ENCODE assay signal across 17 mouse cellular contexts in the genomic region with DNA sequence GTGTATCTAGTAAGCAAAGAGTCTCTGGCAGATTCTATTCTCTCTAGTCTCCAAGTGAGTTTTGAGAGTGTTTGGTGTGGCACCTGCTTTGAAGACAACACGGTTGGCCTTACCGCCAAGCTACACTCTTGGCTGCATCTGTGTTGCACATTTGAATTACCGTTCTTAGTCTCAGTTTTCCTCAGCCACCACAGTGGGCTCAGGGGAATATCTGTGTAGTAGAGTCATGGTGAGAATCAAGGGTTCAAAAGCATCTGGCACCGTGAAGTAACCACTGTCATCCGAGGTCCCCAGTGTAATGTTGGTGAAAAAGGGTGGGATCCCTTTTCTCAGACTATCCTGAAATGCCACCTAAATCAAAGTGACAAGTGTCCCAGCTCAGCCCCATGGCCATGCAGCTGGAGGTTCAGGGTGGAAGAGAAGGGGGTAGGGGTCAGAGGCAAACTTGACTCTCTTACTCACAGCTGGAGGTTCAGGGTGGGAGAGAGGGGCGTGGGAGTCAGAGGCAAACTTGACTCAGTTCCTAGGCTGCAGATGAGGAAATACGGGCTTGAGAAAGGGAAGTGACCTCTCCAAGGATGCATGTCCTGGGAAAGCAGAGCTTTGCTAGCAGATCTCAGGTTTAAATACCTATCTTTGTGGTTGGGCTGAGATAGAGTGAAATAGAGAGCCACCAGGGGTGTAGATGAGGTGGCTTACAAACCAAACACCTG. TPM values are rescaled to one million over a fixed set of nuclear protein-coding genes. Genes with fewer than 3 reads are reported as not detected.
A peak's percentile ranks its signal among the peaks of the same experiment; 100 is the strongest.
DNase-seq lines count a peak whose midpoint lies in the region; ATAC-seq and TF ChIP-seq lines count a peak whose summit lies in the region.
"Had no signal": no experiment of that assay in that cellular context is flagged by ENCODE, and none has a peak within 500 bp of the region (broad histone marks: within the 10 kb centered on the region; RNA-seq: fewer than 3 reads in every experiment).

No protein-coding gene starts in this region.

- TF ChIP-seq CTCF in CH12.LX (conservative IDR thresholded peaks at IDR 0.05 in 1 of 2, IDR thresholded peaks at IDR 0.05 in 1 of 2; ENCODE audit: low read depth in 2 of 2, low read length in 2 of 2): 0 out of 4 replicates have a peak, but pooled peaks of 1 of the 2 experiments have one; percentile 0
- TF ChIP-seq CTCF in intestine, postnatal 0 days (IDR thresholded peaks at IDR 0.05; ENCODE audit: low read depth): no peak

- H3K4me3 ChIP-seq in heart, embryonic 12.5 days: peak overlapping the region; percentile 35; the same call in 1 of the 2 replicates
- no peak overlapping the region for H3K4me3 ChIP-seq in limb, embryonic 13.5 days
- H3K4me3 ChIP-seq in limb, embryonic 10.5 days: no peak overlapping the region
- H3K4me3 ChIP-seq in CH12.LX (replicated peaks in 1 of 3; ENCODE audit: low read depth in 2 of 3, low read length in 2 of 3, poor library complexity in 1 of 3): peak overlapping the region; percentile 59 to 81 (median 70)
- H3K4me3 ChIP-seq in intestine, postnatal 0 days (ENCODE audit: low read depth, low read length): no peak overlapping the region
- H3K4me3 ChIP-seq: left cerebral cortex, adult 2 months; liver, embryonic 15.5 days had no signal

- no peak overlapping the region for H3K27ac ChIP-seq in heart, embryonic 12.5 days (ENCODE audit: poor library complexity, severe bottlenecking)
- no peak overlapping the region for H3K27ac ChIP-seq in limb, embryonic 13.5 days
- H3K27ac ChIP-seq in limb, embryonic 10.5 days: no peak overlapping the region
- peak overlapping the region; percentile 78 for H3K27ac ChIP-seq in CH12.LX (ENCODE audit: insufficient read depth, low read depth)
- no peak overlapping the region for H3K27ac ChIP-seq in intestine, postnatal 0 days (ENCODE audit: low read depth, low read length)
- H3K27ac ChIP-seq: hindbrain, embryonic 13.5 days; left cerebral cortex, adult 2 months; limb, embryonic 12.5 days; liver, embryonic 15.5 days had no signal

- WGBS in heart, embryonic 12.5 days: 69% methylated on average over 7 of the region's 7 CpGs
- 82% methylated on average over 7 of the region's 7 CpGs for WGBS in limb, embryonic 13.5 days
- 85% methylated on average over 7 of the region's 7 CpGs for WGBS in limb, embryonic 10.5 days
- 82% methylated on average over 7 of the region's 7 CpGs for WGBS in intestine, postnatal 0 days

- ATAC-seq in heart, embryonic 12.5 days (ENCODE audit: insufficient number of reproducible peaks, low FRiP score): no peak
- no peak for ATAC-seq in limb, embryonic 13.5 days (ENCODE audit: low FRiP score, low read depth)
- ATAC-seq in intestine, postnatal 0 days: no peak
- ATAC-seq: forebrain, embryonic 14.5 days had no signal

- TF ChIP-seq EP300 in CH12.LX (IDR thresholded peaks at IDR 0.05; ENCODE audit: low read length): peak; percentile 87

- H3K4me1 ChIP-seq in heart, embryonic 12.5 days (replicated peaks): peaks cover 12% of the 10 kb centered on the region
- peaks cover 9% of the 10 kb centered on the region; the same call in 1 of the 2 replicates for H3K4me1 ChIP-seq in limb, embryonic 13.5 days
- peaks cover 10% of the 10 kb centered on the region for H3K4me1 ChIP-seq in limb, embryonic 10.5 days
- peaks cover 21 to 41% of the 10 kb centered on the region in 2 experiments for H3K4me1 ChIP-seq in CH12.LX (ENCODE audit: control insufficient read depth in 1 of 2, insufficient read depth in 2 of 2)
- no peaks in the 10 kb centered on the region for H3K4me1 ChIP-seq in intestine, postnatal 0 days (replicated peaks; ENCODE audit: control insufficient read depth, insufficient read depth, low read length)
- H3K4me1 ChIP-seq: liver, embryonic 15.5 days had no signal

- dilution Hi-C loops in CH12.LX (cut with MboI; ENCODE audit: extremely low pct_ligation_motif_present, extremely low pct_unique_long_range_greater_than_20kb, low sequenced_read_pairs): no loop called here

- peaks cover 51% of the 10 kb centered on the region for H3K27me3 ChIP-seq in heart, embryonic 12.5 days (replicated peaks)
- H3K27me3 ChIP-seq in limb, embryonic 13.5 days: peaks cover 34% of the 10 kb centered on the region
- H3K27me3 ChIP-seq in limb, embryonic 10.5 days (ENCODE audit: low read depth, poor library complexity, severe bottlenecking): peaks cover 29% of the 10 kb centered on the region
- H3K27me3 ChIP-seq in CH12.LX (replicated peaks): no peaks in the 10 kb centered on the region
- peaks cover 10% of the 10 kb centered on the region; the same call in 1 of the 2 replicates for H3K27me3 ChIP-seq in intestine, postnatal 0 days (replicated peaks; ENCODE audit: control insufficient read depth, insufficient read depth, low read length)

- no peak overlapping the region for H3K9ac ChIP-seq in heart, embryonic 12.5 days
- H3K9ac ChIP-seq in limb, embryonic 13.5 days: no peak overlapping the region
- peak overlapping the region; percentile 39 for H3K9ac ChIP-seq in CH12.LX (ENCODE audit: insufficient read depth, low read depth)
- no peak overlapping the region for H3K9ac ChIP-seq in intestine, postnatal 0 days (ENCODE audit: low read depth, low read length)
- H3K9ac ChIP-seq: limb, embryonic 12.5 days; liver, embryonic 15.5 days had no signal

- H3K79me2 ChIP-seq in CH12.LX (replicated peaks; ENCODE audit: control insufficient read depth, extremely low read depth, insufficient read depth, poor library complexity, severe bottlenecking): peaks cover 9% of the 10 kb centered on the region

- in situ Hi-C loops in CH12.LX (cut with MboI; ENCODE audit: low pct_ligation_motif_present, low pct_unique_long_range_greater_than_20kb, low sequenced_read_pairs): no loop called here

- H3K36me3 ChIP-seq in heart, embryonic 12.5 days: no peaks in the 10 kb centered on the region
- H3K36me3 ChIP-seq in limb, embryonic 13.5 days: no peaks in the 10 kb centered on the region
- H3K36me3 ChIP-seq in limb, embryonic 10.5 days: no peaks in the 10 kb centered on the region
- peaks cover 3 to 30% of the 10 kb centered on the region in 2 experiments for H3K36me3 ChIP-seq in CH12.LX (replicated peaks in 1 of 2; ENCODE audit: control insufficient read depth in 1 of 2, insufficient read depth in 1 of 2, low read length in 1 of 2)
- H3K36me3 ChIP-seq in intestine, postnatal 0 days (ENCODE audit: control insufficient read depth, insufficient read depth): no peaks in the 10 kb centered on the region
- H3K36me3 ChIP-seq: hindbrain, embryonic 13.5 days; limb, embryonic 12.5 days; liver, embryonic 15.5 days had no signal

- no peak for DNase-seq in heart, adult 11 months
- DNase-seq in limb, embryonic 10.5 days (ENCODE audit: low spot score): no peak
- peak; percentile 90 for DNase-seq in CH12.LX (ENCODE audit: extremely low read depth)
- DNase-seq in embryo, embryonic 11 days: no peak
- DNase-seq: cerebellum, adult 11-12 months; lung, postnatal 36 days; midbrain, embryonic 14.5 days; right cerebral cortex, postnatal 14 days; thymus, postnatal 36 days had no signal

- H3K9me3 ChIP-seq in heart, embryonic 12.5 days (replicated peaks): no peaks in the 10 kb centered on the region
- no peaks in the 10 kb centered on the region for H3K9me3 ChIP-seq in limb, embryonic 13.5 days
- no peaks in the 10 kb centered on the region for H3K9me3 ChIP-seq in limb, embryonic 10.5 days (replicated peaks)
- no peaks in the 10 kb centered on the region for H3K9me3 ChIP-seq in CH12.LX (replicated peaks; ENCODE audit: low read length)
- no peaks in the 10 kb centered on the region for H3K9me3 ChIP-seq in intestine, postnatal 0 days (ENCODE audit: control insufficient read depth)
- H3K9me3 ChIP-seq: hindbrain, embryonic 13.5 days; limb, embryonic 12.5 days; liver, embryonic 15.5 days had no signal

- no peak; the same call in 1 of the 2 replicates for TF ChIP-seq POLR2A in CH12.LX (IDR thresholded peaks at IDR 0.05; ENCODE audit: low read depth, low read length)

- peak overlapping the region; percentile 73; the same call in 1 of the 2 replicates for H3K4me2 ChIP-seq in heart, embryonic 12.5 days
- peak overlapping the region; percentile 50; the same call in 1 of the 2 replicates for H3K4me2 ChIP-seq in limb, embryonic 13.5 days (replicated peaks)
- peak overlapping the region; percentile 94 for H3K4me2 ChIP-seq in CH12.LX (ENCODE audit: insufficient read depth, low read depth, poor library complexity, severe bottlenecking)
- peak overlapping the region; percentile 58; the same call in 1 of the 2 replicates for H3K4me2 ChIP-seq in intestine, postnatal 0 days (replicated peaks; ENCODE audit: low read depth)

- TF ChIP-seq RAD21 in CH12.LX (IDR thresholded peaks at IDR 0.05; ENCODE audit: low read depth, low read length): no peak; the same call in 1 of the 2 replicates

RNA-seq across cellular contexts. Expression of gene Ciita, which starts 9.1 kb away (rescaled TPM):
- polyA plus RNA-seq in heart, embryonic 12.5 days (2016; fragmentation: Nextera tagmentation; extraction: Ambion mirVana): 0.17 and 0.62 TPM in 2 replicates
- 0.37 and 0.40 TPM in 2 replicates for polyA plus RNA-seq in limb, embryonic 13.5 days (2015; fragmentation: Nextera tagmentation; extraction: Ambion mirVana)
- 0.09 and 0.19 TPM in 2 replicates for polyA plus RNA-seq in limb, embryonic 10.5 days (2016; fragmentation: Nextera tagmentation; extraction: Ambion mirVana)
- 32.7 and 39.8 TPM in 2 replicates for total RNA-seq in CH12.LX (2012; rRNA removed)
- 38.8 and 39.1 TPM in 2 replicates for total RNA-seq in CH12.LX (2014; rRNA removed)
- polyA plus RNA-seq in CH12.LX (2012; ENCODE audit: insufficient read length, low read depth): 62.3 and 69.6 TPM in 2 replicates
- polyA plus RNA-seq in intestine, postnatal 0 days (2015; fragmentation: Nextera tagmentation; extraction: Ambion mirVana): 0.42 and 0.64 TPM in 2 replicates

RNA-seq across cellular contexts. Expression of gene Tvp23a, which starts 41.8 kb away (rescaled TPM):
- 6.5 and 6.7 TPM in 2 replicates for polyA plus RNA-seq in heart, embryonic 12.5 days (2016; fragmentation: Nextera tagmentation; extraction: Ambion mirVana)
- polyA plus RNA-seq in limb, embryonic 13.5 days (2015; fragmentation: Nextera tagmentation; extraction: Ambion mirVana): 22.5 and 23.2 TPM in 2 replicates
- 15.9 and 22.7 TPM in 2 replicates for polyA plus RNA-seq in limb, embryonic 10.5 days (2016; fragmentation: Nextera tagmentation; extraction: Ambion mirVana)
- total RNA-seq in CH12.LX (2012; rRNA removed) (0.63 and 0.68 TPM in 2 replicates), CH12.LX (2014; rRNA removed) (0.18 TPM in 1 of 2 replicates, not detected in the other)
- polyA plus RNA-seq in CH12.LX (2012; ENCODE audit: insufficient read length, low read depth): 1.7 and 1.8 TPM in 2 replicates
- 1.7 and 1.9 TPM in 2 replicates for polyA plus RNA-seq in intestine, postnatal 0 days (2015; fragmentation: Nextera tagmentation; extraction: Ambion mirVana)

RNA-seq across cellular contexts. Expression of gene Dexi, which starts 53.9 kb away (rescaled TPM):
- 19.4 and 20.8 TPM in 2 replicates for polyA plus RNA-seq in heart, embryonic 12.5 days (2016; fragmentation: Nextera tagmentation; extraction: Ambion mirVana)
- polyA plus RNA-seq in limb, embryonic 13.5 days (2015; fragmentation: Nextera tagmentation; extraction: Ambion mirVana): 23.5 and 27.1 TPM in 2 replicates
- polyA plus RNA-seq in limb, embryonic 10.5 days (2016; fragmentation: Nextera tagmentation; extraction: Ambion mirVana): 17.4 and 20.5 TPM in 2 replicates
- 13.7 and 14.1 TPM in 2 replicates for total RNA-seq in CH12.LX (2012; rRNA removed)
- total RNA-seq in CH12.LX (2014; rRNA removed): 10.0 and 11.3 TPM in 2 replicates
- polyA plus RNA-seq in CH12.LX (2012; ENCODE audit: insufficient read length, low read depth): 18.6 and 19.6 TPM in 2 replicates
- polyA plus RNA-seq in intestine, postnatal 0 days (2015; fragmentation: Nextera tagmentation; extraction: Ambion mirVana): 8.9 and 9.3 TPM in 2 replicates

RNA-seq across cellular contexts. Expression of gene Clec16a, which starts 56.2 kb away (rescaled TPM):
- 30.0 and 33.7 TPM in 2 replicates for polyA plus RNA-seq in heart, embryonic 12.5 days (2016; fragmentation: Nextera tagmentation; extraction: Ambion mirVana)
- polyA plus RNA-seq in limb, embryonic 13.5 days (2015; fragmentation: Nextera tagmentation; extraction: Ambion mirVana): 38.2 and 42.1 TPM in 2 replicates
- polyA plus RNA-seq in limb, embryonic 10.5 days (2016; fragmentation: Nextera tagmentation; extraction: Ambion mirVana): 26.8 and 27.0 TPM in 2 replicates
- 24.2 and 26.2 TPM in 2 replicates for total RNA-seq in CH12.LX (2012; rRNA removed)
- 19.3 and 20.0 TPM in 2 replicates for total RNA-seq in CH12.LX (2014; rRNA removed)
- 18.5 and 20.5 TPM in 2 replicates for polyA plus RNA-seq in CH12.LX (2012; ENCODE audit: insufficient read length, low read depth)
- polyA plus RNA-seq in intestine, postnatal 0 days (2015; fragmentation: Nextera tagmentation; extraction: Ambion mirVana): 30.4 and 31.0 TPM in 2 replicates

Comparison
In these comparisons a context has a peak if more than half of its experiments do, and no peak if none do; other contexts are left out.
1. H3K4me3 ChIP-seq: peak in heart, embryonic 12.5 days (single experiment) and CH12.LX (3 of 3); none in limb, embryonic 13.5 days (single experiment), limb, embryonic 10.5 days (single experiment) and intestine, postnatal 0 days (single experiment).
2. RNA of gene Ciita, which starts 9.1 kb away (polyA plus RNA-seq): 62.3 to 69.6 TPM in CH12.LX; 0.42 to 0.64 TPM in intestine, postnatal 0 days, 0.37 to 0.40 TPM in limb, embryonic 13.5 days, 0.17 to 0.62 TPM in heart, embryonic 12.5 days and 0.09 to 0.19 TPM in limb, embryonic 10.5 days; every median in the first group is over 10 times any median in the second.
3. Peak in every context shown above with its lines, with median percentiles within 50 percentile points of each other: H3K4me2 ChIP-seq.